Mouse (Mus musculus): Measurements from ENCODE around the gene Itgb4.

Itgb4 gene

DNA sequence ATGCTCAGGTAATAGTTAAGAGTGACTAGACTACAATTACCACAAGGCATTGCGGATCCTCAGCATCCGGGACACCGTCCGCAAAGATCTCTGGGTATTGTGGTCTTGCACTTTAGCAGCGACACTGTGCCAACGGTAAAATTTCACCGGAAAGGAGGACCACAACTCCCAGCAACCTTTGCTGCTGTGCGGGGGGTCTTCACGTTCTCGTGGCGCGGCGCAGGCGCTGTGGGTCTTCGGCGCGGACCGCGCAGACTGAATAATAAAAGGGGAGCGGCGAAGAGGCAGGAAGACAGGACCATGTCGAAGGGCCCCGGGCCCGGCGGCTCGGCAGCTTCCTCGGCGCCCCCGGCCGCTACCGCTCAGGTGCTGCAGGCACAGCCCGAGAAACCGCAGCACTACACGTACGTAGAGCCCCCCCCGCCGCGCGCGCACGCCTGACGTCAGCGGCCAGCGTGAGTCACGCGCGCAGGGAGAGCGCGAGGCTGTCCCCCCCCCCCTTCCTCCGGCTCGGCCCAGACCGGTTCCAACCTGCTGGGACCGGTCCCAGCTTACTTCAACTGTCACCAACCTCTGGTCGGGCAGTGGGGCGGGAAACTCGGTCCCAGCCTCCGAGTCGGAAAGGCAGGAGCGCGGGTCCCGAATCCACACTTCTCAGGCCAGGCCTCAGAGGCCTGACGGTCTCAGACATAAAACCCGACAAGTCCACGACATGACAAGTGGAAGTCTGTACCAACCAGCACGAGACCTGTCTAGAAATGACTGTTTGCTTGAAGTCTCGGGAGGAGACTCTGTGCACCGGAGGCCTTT is 55.8 kb downstream of the Itgb4 start, which contains the start of gene Unk:
TSS of gene Unk (plus strand) at position 235 of the 810 bp plus-strand sequence.
- DNase-seq, result peak; percentile 99

DNA sequence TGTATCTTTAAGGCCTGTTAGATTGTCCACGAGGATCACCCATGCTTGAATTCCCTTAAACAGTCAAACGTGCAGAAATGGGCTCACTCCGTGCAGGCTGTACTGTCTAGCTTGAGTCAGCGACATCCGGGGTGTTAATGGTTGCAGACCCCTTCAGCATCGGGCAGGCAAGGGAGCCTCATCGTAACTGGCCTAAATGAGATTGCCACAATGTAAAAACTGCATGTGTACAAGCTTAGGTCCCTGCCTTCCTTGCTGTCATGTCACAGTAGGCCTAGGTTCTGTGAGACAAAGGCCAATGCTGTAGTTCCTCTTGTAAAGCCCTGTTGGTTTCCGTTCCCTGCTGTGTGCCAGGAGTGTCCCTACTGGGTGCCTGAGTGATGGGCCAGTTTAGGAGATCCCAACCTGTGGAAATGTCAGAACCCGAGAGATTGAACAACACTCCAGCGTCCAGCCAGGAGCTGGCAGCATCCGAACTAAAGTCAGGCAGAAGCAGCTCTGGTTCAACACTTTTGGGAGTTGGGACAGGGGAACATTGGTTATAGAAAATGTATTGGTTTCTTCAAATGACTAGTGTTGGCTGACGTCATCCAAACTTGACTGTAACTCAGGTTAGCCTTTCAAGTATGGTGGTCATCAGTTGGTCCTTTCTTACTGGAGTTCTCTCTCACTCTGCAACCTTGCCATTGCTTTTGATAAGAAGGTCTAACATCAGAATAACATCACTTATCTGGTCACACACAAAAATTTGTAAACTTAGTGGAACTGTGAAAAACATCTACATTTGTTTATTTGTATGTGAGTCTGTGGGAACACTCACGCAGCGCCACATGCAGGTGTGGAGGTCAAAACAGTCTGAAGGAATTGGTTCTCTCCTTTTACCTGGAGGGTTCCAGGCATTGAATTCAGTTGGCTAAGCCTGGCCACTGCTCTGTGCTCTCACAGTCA is 56.7 kb downstream of the Itgb4 start:
- DNase-seq, result no peak

DNA sequence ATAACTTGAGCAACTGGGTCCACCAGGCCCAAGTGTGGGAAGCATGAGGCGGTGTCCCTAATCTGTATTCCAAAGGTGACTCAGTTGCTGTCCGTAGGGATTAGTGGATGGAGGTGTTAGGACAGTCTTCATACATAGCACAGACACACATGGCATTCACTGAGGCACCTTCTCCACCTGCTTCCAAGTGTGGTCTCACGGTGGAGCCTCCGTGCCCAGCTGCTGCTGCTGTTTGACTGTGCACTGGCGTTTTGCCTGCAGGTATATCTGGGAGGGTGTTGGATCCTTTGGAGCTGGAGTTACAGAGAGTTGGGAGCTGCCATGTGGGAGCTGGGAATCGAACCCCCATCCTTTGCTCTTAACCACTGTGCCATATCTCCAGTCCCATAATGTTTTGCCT is 60.1 kb downstream of the Itgb4 start:
- DNase-seq, result no peak

DNA sequence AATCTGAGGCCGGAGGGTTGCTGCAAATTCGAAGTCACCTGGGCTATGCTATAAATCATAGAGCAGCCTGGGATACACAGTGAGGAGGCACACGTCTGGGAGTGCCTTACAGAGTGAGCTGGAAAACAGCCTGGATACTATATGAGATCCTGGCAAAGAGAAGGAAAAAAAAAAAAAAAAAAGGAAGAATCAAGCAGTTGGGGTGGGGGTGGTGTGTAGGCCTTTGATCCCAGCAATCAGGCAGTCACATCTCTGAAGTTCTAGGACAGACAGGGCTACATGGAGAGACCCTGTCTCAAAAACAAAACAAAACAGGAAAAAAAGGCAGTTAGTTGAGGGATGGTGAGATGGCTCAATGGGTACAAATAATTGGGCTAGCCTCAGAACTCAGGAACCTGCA is 62.2 kb downstream of the Itgb4 start:
- no peak for DNase-seq

DNA sequence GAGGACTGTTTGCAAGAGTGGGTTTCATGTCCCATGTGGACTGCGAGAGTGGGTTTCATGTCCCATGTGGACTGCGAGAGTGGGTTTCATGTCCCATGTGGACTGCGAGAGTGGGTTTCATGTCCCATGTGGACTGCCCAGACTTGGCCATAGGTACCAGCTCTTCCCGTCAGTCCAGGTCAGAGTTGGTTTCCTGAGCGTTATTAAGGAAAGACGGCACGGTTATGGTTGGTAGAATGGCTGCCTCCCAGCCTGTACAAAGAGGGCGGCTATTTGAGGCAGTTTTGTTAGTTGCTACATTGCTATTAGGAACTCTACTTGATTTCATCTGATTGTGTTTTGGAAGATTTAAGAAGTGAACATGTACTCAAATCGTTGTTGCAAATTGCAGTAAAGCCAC is 63.3 kb downstream of the Itgb4 start:
- DNase-seq, result no peak

DNA sequence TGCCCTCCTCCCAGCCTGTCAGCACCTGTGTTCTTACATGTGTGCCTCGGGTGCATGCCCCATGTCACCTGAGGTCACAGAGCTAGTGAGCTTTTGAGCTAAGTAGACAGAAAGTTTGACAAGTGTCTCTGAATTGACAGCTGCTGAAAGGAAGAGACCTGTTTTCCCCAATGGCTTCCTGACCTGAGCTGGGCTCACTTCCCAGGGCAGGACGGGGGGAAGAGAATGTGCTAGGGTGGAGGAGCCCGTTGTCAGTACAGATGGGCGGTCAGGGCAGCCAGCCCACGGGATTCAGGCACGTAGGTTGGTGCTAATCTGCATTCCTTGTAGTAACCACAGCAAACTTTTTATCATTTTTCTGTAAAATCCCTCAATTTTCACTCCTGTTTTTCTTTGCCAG is 66.1 kb downstream of the Itgb4 start:
- no peak for DNase-seq

DNA sequence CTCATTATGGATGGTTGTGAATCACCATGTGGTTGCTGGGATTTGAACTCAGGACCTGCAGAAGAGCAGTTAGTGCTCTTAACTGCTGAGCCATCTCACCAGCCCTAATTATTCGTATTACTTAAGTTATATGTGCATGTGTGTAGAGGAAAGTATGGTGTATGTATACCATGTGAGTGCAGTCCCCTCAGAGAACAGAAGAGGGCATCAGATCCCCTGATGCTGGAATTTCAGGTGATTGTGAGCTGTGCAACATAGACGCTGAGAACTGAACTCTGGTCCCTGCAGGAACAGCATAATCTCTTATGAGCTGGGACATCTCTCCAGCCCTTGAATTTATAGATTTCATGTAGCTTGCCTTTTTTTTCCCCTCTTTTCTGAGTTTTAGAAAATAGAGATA is 67.3 kb downstream of the Itgb4 start:
- DNase-seq, result no peak

DNA sequence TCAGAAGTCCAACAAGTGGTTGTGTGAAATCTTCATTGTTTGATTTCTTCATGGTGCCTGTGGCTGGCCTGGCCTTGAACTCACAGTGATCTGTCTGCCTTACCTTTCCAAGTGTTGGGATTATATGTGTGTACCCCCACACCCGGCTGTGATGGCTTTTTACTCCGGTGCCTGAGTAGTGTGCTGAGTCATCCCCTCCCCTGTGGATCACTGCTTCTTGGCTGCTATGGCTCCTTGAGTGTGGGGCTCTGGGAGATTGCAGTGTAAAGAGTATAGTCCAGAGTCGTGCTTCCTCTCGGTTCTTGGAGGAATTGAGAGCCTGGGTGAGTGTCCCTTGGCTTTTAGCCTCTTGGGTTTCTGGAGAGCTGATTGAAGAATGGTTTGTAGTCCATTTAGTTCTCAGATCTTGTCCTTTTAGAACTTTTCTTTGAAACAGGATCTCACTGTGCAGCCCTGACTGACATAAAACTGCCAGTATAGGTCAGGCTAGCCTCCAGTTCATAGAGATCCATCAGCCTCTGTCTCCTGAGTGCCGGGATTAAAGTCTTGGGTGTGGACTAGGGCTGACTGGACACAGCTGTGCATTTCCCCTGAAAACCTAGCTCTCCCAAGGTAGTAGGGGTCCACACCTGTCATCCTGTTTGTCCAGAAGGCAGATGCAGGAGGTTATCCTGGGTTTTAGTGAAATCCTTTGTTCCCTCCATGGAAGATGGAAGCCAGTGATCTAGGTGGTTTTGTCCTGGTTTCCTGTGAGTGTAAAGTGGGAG is 68.0 kb downstream of the Itgb4 start:
- no peak for DNase-seq

DNA sequence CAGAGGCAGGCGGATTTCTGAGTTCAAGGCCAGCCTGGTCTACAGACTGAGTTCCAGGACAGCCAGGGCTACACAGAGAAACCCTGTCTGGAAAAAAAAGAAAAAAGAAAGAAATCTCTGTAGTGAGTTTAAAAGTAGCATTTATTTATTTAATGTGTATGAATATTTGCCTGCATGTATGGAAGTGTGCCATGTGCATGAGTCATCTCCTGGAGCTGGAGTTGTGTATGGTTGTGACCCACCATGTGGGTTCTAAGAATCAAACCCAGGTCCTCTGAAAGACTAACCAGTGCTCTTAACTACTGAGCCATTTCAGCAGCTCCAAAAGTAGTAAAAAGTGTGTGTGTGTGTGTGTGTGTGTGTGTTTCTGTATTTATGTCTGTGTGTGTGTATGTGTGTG is 68.8 kb downstream of the Itgb4 start:
- no peak for DNase-seq

DNA sequence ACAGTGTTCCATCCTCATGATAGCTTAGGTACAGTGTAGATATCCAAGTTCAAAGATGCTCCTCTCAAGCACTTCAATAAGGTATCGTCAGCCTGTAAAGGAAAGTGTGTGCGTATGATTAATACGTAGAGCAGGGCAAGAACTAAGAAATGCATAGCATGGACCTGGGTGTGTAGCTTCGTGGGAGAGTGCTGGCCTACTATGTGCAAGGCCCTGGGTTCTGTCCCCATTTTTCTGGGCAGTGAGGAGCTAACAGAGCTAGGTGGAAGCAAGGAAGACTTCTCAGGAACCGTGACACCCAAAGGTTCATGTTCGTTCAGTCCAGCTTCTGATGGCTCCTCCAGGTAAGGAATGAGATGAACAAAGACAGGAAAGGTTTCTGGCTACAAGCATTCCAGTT is 70.7 kb downstream of the Itgb4 start:
- DNase-seq, result no peak

DNA sequence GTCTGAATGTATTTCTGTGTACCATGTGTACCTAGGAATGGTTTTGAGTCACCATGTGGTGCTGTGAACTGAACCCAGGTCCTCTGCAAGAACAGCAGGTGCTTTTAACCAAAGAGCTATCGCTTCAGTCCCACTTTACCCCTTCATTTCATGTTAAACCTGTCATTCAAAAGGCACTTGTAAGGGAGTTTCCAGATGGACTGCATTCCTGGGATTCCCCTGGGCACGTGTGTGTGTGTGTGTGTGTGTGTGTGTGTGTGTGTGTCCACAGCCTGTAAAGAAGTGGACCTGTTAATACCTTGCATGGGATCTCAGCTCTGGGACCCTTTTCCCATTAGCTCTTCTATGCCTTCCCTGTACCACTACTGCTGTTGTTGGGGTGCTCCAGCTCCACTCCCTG is 75.1 kb downstream of the Itgb4 start:
- no peak for DNase-seq

DNA sequence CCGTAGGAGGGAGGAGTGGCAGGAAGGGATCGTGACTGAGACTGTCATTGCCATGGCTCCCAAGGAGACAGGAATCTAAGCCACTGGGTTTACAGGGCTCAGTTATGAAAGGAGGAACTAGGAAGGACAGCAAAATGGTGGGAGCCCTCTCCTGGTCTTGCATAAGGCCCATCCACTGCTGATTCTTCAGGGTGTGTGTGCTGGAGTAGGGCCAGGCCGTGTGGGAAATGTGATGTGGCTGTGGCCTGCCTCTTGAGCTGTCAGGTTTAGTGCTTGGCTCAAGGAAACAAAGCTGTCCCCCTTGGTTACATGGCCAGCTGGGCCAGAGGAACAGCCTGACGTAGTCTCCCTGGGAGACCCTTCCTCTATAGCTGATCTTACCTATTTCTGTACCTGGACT is 75.7 kb downstream of the Itgb4 start:
- DNase-seq, result no peak

DNA sequence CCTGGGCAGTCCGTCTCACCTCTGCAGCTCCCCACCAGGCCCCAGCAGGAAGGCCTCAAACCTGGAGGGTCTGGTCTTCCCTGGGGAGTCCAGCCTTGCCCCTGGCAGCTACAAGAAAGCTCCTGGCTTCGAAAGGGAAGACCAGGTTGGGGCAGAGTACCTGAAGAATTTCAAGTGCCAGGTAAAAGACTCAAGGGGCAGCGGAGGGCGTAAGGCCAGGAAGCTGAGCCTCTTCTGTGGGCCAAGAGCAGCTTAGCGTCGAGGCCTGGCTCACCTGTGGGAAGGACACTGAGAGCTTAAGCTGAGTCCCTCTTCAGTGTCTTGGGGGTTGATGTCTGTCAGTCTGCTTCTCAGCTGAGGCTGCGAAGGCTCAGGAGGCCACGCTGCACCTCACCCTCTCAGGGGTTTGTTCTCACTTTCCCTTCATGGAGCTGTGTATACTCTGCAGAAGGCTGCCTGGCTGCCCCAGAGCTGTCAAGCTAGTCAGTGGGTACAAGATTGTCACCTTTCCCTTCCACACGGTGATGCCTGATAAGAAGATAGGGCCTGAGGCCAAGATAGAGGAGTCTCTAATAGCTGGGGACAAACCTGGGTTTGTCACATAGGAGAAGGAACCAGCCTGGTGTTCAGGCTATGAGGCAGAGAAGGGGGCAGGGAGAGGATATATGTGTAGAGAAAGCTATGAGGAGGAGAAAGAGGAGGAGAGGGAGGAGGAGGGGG is 79.2 kb downstream of the Itgb4 start:
- DNase-seq, result no peak

DNA sequence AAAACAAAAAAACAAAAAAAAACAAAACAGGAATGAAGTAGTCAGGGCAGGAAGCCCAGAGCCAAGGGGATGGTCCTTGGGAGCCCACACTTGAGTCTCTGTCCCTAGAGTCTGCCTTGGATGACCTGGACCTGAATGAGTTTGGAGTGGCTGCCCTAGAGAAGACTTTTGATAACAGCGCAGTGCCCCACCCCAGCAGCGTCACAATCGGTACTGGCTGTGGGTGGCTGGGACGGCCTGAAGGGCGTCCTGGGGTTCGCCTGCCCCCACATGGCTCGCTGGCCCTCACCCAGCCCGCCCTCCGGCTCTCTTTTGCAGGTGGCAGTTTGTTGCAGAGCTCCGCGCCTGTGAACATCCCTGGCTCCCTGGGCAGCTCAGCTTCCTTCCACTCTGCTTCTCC is 81.4 kb downstream of the Itgb4 start:
- no peak for DNase-seq

DNA sequence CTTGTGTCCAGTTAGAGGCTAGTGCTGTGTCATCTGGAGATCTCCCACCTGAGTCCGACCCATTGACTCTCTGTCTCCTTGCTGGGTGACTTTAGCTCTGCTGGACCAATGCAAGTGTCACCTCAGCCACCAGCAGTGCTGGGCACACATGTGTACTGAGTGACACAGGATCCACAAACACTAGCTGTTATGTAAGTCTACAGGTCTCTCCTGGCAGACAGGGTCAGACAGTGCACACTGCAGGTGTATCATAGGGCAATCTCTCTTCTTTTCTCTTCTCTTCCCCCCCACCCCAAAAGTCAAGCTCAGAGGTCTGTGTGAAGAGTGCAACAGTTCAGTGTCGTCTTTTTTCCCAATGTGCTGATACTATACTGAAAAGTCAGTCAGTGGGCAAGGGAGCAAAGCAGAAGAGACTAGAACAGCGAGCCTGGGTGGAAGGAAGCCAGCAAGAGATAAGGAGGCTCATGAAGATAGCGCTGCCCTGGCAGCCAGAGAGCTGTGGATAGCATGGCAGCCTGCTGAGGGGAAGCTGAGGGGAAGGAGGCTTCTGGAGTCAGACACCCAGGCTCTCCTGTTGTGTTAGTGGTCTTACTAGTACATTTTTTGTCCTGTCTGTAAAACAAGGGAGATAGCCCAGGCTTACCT is 82.8 kb downstream of the Itgb4 start:
- DNase-seq, result no peak
